Comparison of ENCODE assay signal across 8 mouse cellular contexts in the genomic region with DNA sequence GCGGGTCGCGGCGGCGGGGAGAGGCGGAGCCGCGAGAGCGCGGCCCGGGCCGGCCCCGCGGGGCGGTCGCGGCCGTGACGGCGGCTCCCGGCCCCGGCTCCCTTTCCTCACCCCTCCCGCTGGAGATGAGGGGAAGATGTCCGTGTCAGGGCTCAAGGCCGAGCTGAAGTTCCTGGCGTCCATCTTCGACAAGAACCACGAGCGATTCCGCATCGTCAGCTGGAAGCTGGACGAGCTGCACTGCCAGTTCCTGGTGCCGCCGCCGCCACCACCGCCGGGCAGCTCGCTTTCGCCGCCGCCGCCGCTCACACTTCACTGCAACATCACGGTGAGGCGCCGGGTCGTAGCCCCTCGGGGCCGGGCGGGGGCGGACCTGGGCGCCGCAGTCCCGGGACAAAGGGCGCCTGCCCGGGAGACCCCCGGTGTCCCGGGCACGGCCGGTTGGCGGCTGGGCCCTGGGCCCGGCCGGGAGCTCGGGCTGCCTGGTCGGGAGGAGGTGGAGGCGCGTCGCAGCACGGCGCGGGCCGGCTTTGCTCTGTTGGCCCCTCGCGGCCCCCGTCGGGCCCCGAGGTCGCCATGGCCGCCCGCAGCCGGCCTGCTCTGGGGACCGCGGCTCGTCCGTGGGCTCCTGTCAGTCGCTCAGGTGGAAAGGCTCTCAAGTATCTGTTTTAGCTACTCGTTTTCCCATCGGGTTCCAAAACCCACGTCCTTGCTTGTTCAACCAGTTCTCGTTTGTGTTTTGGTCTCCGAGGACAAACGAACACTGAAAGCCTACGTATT. TPM values are rescaled to one million over a fixed set of nuclear protein-coding genes. Genes with fewer than 3 reads are reported as not detected.
DNase-seq lines count a peak whose midpoint lies in the region; ATAC-seq and TF ChIP-seq lines count a peak whose summit lies in the region.

No protein-coding gene starts in this region.

- peaks cover 39% of the 10 kb centered on the region for H3K79me2 ChIP-seq in myocyte (ENCODE audit: control insufficient read depth, insufficient read depth)

- no peak for TF ChIP-seq POLR2A in myocyte (IDR thresholded peaks at IDR 0.05; ENCODE audit: insufficient read length, low read depth)

- H3ac ChIP-seq in myocyte (ENCODE audit: control insufficient read depth, insufficient read length) = peak overlapping the region; percentile 74

- under 1% methylated on average over 68 of the region's 93 CpGs for WGBS in embryonic facial prominence, embryonic 13.5 days
- WGBS in heart, embryonic 11.5 days (ENCODE audit: insufficient replicate concordance) = under 1% methylated on average over 71 of the region's 93 CpGs
- under 1% methylated on average over 59 of the region's 93 CpGs for WGBS in kidney, embryonic 14.5 days
- under 1% methylated on average over 92 of the region's 93 CpGs for WGBS in liver, embryonic 13.5 days (ENCODE audit: insufficient replicate concordance)

- no peaks in the 10 kb centered on the region for H3K36me3 ChIP-seq in embryonic facial prominence, embryonic 13.5 days
- H3K36me3 ChIP-seq in heart, embryonic 11.5 days (ENCODE audit: control insufficient read depth, insufficient read depth, low read length) = 0 out of 2 replicates have a peak, but pooled peaks cover 2% of the 10 kb centered on the region
- H3K36me3 ChIP-seq in kidney, embryonic 14.5 days (ENCODE audit: control insufficient read depth, insufficient read depth, low read length) = no peaks in the 10 kb centered on the region
- H3K36me3 ChIP-seq in liver, embryonic 13.5 days = no peaks in the 10 kb centered on the region
- H3K36me3 ChIP-seq in myocyte (ENCODE audit: control insufficient read depth, insufficient read depth) = no peaks in the 10 kb centered on the region

- DNase-seq in B cell, adult 2 months = peak; percentile 64 to 70
- peak; percentile 46 for DNase-seq in adrenal gland, adult 8-10 months
- DNase-seq in liver, embryonic 13.5 days = peak; percentile 62
- DNase-seq in spleen, postnatal 4 days (ENCODE audit: low spot score in 2 of 2) = peak; percentile 53 to 83

- peaks cover 18% of the 10 kb centered on the region for H3K4me1 ChIP-seq in embryonic facial prominence, embryonic 13.5 days
- peaks cover 5% of the 10 kb centered on the region for H3K4me1 ChIP-seq in heart, embryonic 11.5 days (ENCODE audit: control insufficient read depth, insufficient read depth, low read length)
- peaks cover 8% of the 10 kb centered on the region for H3K4me1 ChIP-seq in kidney, embryonic 14.5 days (ENCODE audit: control insufficient read depth, insufficient read depth, low read length)
- peaks cover 37% of the 10 kb centered on the region for H3K4me1 ChIP-seq in liver, embryonic 13.5 days (replicated peaks)

- H3K9me3 ChIP-seq in embryonic facial prominence, embryonic 13.5 days = no peaks in the 10 kb centered on the region
- H3K9me3 ChIP-seq in heart, embryonic 11.5 days (replicated peaks; ENCODE audit: control insufficient read depth, low read length) = no peaks in the 10 kb centered on the region
- no peaks in the 10 kb centered on the region for H3K9me3 ChIP-seq in kidney, embryonic 14.5 days (ENCODE audit: control insufficient read depth, low read length)
- no peaks in the 10 kb centered on the region for H3K9me3 ChIP-seq in liver, embryonic 13.5 days (replicated peaks)

- H3K4me3 ChIP-seq in embryonic facial prominence, embryonic 13.5 days = peak overlapping the region; percentile 95
- H3K4me3 ChIP-seq in heart, embryonic 11.5 days (ENCODE audit: low read depth, low read length) = peak overlapping the region; percentile 72
- H3K4me3 ChIP-seq in kidney, embryonic 14.5 days (ENCODE audit: low read length) = peak overlapping the region; percentile 88
- H3K4me3 ChIP-seq in liver, embryonic 13.5 days (replicated peaks) = peak overlapping the region; percentile 90
- peak overlapping the region; percentile 86 for H3K4me3 ChIP-seq in myocyte

- peak overlapping the region; percentile 92 for H3K9ac ChIP-seq in embryonic facial prominence, embryonic 13.5 days
- peak overlapping the region; percentile 90 for H3K9ac ChIP-seq in heart, embryonic 11.5 days (ENCODE audit: low read depth, low read length)
- H3K9ac ChIP-seq in kidney, embryonic 14.5 days (ENCODE audit: low read depth, low read length) = peak overlapping the region; percentile 92
- peak overlapping the region; percentile 87 for H3K9ac ChIP-seq in liver, embryonic 13.5 days

- H3K27me3 ChIP-seq in embryonic facial prominence, embryonic 13.5 days = peaks cover 4% of the 10 kb centered on the region; the same call in 1 of the 2 replicates
- H3K27me3 ChIP-seq in heart, embryonic 11.5 days (ENCODE audit: control insufficient read depth, insufficient read depth, low read length) = no peaks in the 10 kb centered on the region
- no peaks in the 10 kb centered on the region for H3K27me3 ChIP-seq in kidney, embryonic 14.5 days (ENCODE audit: control insufficient read depth, insufficient read depth, low read length)
- H3K27me3 ChIP-seq in liver, embryonic 13.5 days = no peaks in the 10 kb centered on the region
- no peaks in the 10 kb centered on the region for H3K27me3 ChIP-seq in myocyte (ENCODE audit: control insufficient read depth, insufficient read depth, insufficient read length)

- H3K27ac ChIP-seq in embryonic facial prominence, embryonic 13.5 days = peak overlapping the region; percentile 84
- H3K27ac ChIP-seq in heart, embryonic 11.5 days (ENCODE audit: low read depth, low read length) = peak overlapping the region; percentile 84
- peak overlapping the region; percentile 5; the same call in 1 of the 2 replicates for H3K27ac ChIP-seq in kidney, embryonic 14.5 days (ENCODE audit: low read depth, low read length)
- H3K27ac ChIP-seq in liver, embryonic 13.5 days = peak overlapping the region; percentile 75

- H3K4me2 ChIP-seq in embryonic facial prominence, embryonic 13.5 days = peak overlapping the region; percentile 85
- H3K4me2 ChIP-seq in heart, embryonic 11.5 days = peak overlapping the region; percentile 91
- peak overlapping the region; percentile 77 for H3K4me2 ChIP-seq in kidney, embryonic 14.5 days (replicated peaks; ENCODE audit: low read depth, low read length)
- H3K4me2 ChIP-seq in liver, embryonic 13.5 days = peak overlapping the region; percentile 96
- H3K4me2 ChIP-seq in myocyte (ENCODE audit: low read depth) = peak overlapping the region; percentile 91

- peak; percentile 34; the same call in 1 of the 2 replicates for ATAC-seq in embryonic facial prominence, embryonic 13.5 days (ENCODE audit: insufficient number of reproducible peaks, insufficient read depth, low FRiP score, low TSS enrichment, low read depth)
- ATAC-seq in heart, embryonic 11.5 days (replicated peaks; ENCODE audit: insufficient number of reproducible peaks, low FRiP score, low TSS enrichment) = peak; percentile 72
- ATAC-seq in kidney, embryonic 14.5 days (ENCODE audit: low FRiP score, low TSS enrichment) = peak; percentile 77
- ATAC-seq in liver, embryonic 13.5 days (ENCODE audit: low read depth) = peak; percentile 83

TF ChIP-seq in myocyte, 11 proteins besides CTCF, POLR2A, EP300 and RAD21:
- TF ChIP-seq CEBPB (IDR thresholded peaks at IDR 0.05; ENCODE audit: insufficient read depth, poor library complexity, severe bottlenecking) (no peak), E2F4 (IDR thresholded peaks at IDR 0.05; ENCODE audit: insufficient read depth) (no peak), POLR2AphosphoS2 (IDR thresholded peaks at IDR 0.05; ENCODE audit: insufficient read length, low read depth) (no peak), MYOG (IDR thresholded peaks at IDR 0.05; ENCODE audit: control insufficient read depth in 1 of 3, insufficient read depth in 1 of 3, insufficient read length in 2 of 3, low read depth in 2 of 3) (no peak), TCF12 (IDR thresholded peaks at IDR 0.05; ENCODE audit: insufficient read depth, poor library complexity, severe bottlenecking) (no peak), MYOD1 (IDR thresholded peaks at IDR 0.05; ENCODE audit: control insufficient read depth in 1 of 3, insufficient read length in 2 of 3, low read depth in 2 of 3) (no peak), TCF3 (IDR thresholded peaks at IDR 0.05; ENCODE audit: insufficient read length, low read depth) (no peak)

RNA-seq across cellular contexts. Expression of a gene that starts 1.0 kb away (rescaled TPM):
- total RNA-seq in adrenal gland, adult 8-10 months (2022) = 10 to 100 TPM; 50.3 to 60.9 (median 52.8) TPM
- polyA plus RNA-seq in embryonic facial prominence, embryonic 13.5 days (2015; fragmentation: Nextera tagmentation; extraction: Ambion mirVana) = 35.9 and 37.3 TPM in 2 replicates
- 29.1 and 34.3 TPM in 2 replicates for polyA plus RNA-seq in heart, embryonic 11.5 days (2014; fragmentation: Nextera tagmentation; extraction: Ambion mirVana)
- polyA plus RNA-seq in kidney, embryonic 14.5 days (2014; fragmentation: Nextera tagmentation; extraction: Ambion mirVana) = 37.6 and 40.8 TPM in 2 replicates
- polyA plus RNA-seq in liver, embryonic 13.5 days (2015; fragmentation: Nextera tagmentation; extraction: Ambion mirVana) = 15.6 and 18.2 TPM in 2 replicates
- polyA plus RNA-seq in myocyte (2012; fragmentation: generic; extraction: Trizol) = 8.9 TPM

RNA-seq across cellular contexts. Expression of a gene that starts 59.0 kb away (rescaled TPM):
- 10 to 100 TPM; 38.5 to 44.4 (median 40.9) TPM for total RNA-seq in adrenal gland, adult 8-10 months (2022)
- polyA plus RNA-seq in embryonic facial prominence, embryonic 13.5 days (2015; fragmentation: Nextera tagmentation; extraction: Ambion mirVana) = 58.7 and 66.0 TPM in 2 replicates
- polyA plus RNA-seq in heart, embryonic 11.5 days (2014; fragmentation: Nextera tagmentation; extraction: Ambion mirVana) = 64.5 and 75.5 TPM in 2 replicates
- polyA plus RNA-seq in kidney, embryonic 14.5 days (2014; fragmentation: Nextera tagmentation; extraction: Ambion mirVana) = 57.5 and 75.3 TPM in 2 replicates
- polyA plus RNA-seq in liver, embryonic 13.5 days (2015; fragmentation: Nextera tagmentation; extraction: Ambion mirVana) = 24.6 and 29.0 TPM in 2 replicates
- 22.1 TPM for polyA plus RNA-seq in myocyte (2012; fragmentation: generic; extraction: Trizol)

Comparison
In these comparisons a context has a peak if more than half of its experiments do, and no peak if none do; other contexts are left out.
1. Peak in every context shown above with its lines: DNase-seq, ATAC-seq, H3K4me3 ChIP-seq and H3K27ac ChIP-seq.
2. H3K27ac ChIP-seq: peak in every context shown above with its lines; median percentile 84 in embryonic facial prominence, embryonic 13.5 days; 84 in heart, embryonic 11.5 days; 75 in liver, embryonic 13.5 days; 5 in kidney, embryonic 14.5 days.